Mouse (Mus musculus): ENCODE measurements around the gene Psma6.

DNA sequence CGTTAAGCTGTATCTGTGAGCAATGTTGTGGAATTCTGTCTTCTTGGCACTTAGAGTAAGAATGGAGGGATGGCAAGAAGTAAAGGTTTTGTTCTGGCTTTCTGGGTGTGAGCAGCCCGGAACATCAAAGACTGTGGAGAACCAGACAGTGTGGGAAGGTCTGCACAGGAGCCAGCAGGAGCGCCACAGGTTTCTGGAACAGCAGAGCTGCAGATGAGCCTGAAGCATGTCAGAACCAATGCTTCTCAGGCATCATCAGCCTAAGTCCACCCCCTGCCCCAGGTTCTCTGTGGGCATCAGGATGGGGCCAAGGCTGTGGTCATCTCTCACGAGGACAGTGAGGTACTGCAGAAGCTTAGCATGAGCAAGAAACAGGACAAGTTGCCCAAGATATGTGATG is 12.5 kb downstream of the Psma6 start:
- no peak for TF ChIP-seq CTCF (IDR thresholded peaks at IDR 0.05; ENCODE audit: low read depth, low read length)
- TF ChIP-seq POLR2A (IDR thresholded peaks at IDR 0.05; ENCODE audit: borderline replicate concordance, low read depth, low read length), result no peak
